19 mouse cellular contexts compared by ENCODE assay signal in the genomic region with DNA sequence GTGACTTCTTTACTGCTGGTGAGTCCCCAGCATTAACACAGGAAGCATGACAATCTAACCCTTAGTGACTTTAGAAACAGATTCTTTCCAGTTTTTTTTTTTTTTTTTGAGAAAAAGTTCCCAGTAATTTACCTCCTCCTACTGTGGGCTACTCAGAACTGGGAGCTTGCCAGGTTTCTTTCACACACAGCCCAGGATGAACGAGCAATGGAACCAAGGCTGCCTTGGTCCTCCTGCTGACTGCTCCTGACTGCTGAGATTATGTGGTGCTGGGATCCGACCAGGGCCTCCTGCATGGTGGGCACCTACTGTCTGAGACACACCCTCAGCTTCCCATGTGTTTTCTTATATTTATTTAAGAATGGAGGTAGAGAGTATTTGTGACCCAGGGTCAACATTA. TPM values are rescaled to one million over a fixed set of nuclear protein-coding genes. Genes with fewer than 3 reads are reported as not detected.
DNase-seq lines count a peak whose midpoint lies in the region; ATAC-seq and TF ChIP-seq lines count a peak whose summit lies in the region.
"Had no signal": no experiment of that assay in that cellular context is flagged by ENCODE, and none has a peak within 500 bp of the region (broad histone marks: within the 10 kb centered on the region; RNA-seq: fewer than 3 reads in every experiment).

No protein-coding gene starts in this region.

- H3K9me3 ChIP-seq in intestine, embryonic 14.5 days (ENCODE audit: control insufficient read depth, low read length): no peaks in the 10 kb centered on the region
- H3K9me3 ChIP-seq in intestine, postnatal 0 days (ENCODE audit: control insufficient read depth): no peaks in the 10 kb centered on the region
- H3K9me3 ChIP-seq in neural tube, embryonic 15.5 days (replicated peaks): no peaks in the 10 kb centered on the region
- H3K9me3 ChIP-seq in stomach, embryonic 16.5 days (replicated peaks; ENCODE audit: control insufficient read depth, low read length): no peaks in the 10 kb centered on the region
- H3K9me3 ChIP-seq: embryonic facial prominence, embryonic 12.5 days; forebrain, embryonic 12.5 days; hindbrain, embryonic 10.5 days had no signal

- no peak overlapping the region for H3K4me2 ChIP-seq in intestine, embryonic 14.5 days (ENCODE audit: low read length)
- H3K4me2 ChIP-seq in intestine, postnatal 0 days (replicated peaks; ENCODE audit: low read depth): no peak overlapping the region
- H3K4me2 ChIP-seq in neural tube, embryonic 15.5 days: no peak overlapping the region
- H3K4me2 ChIP-seq in stomach, embryonic 16.5 days (ENCODE audit: low read depth, low read length): no peak overlapping the region
- H3K4me2 ChIP-seq: embryonic facial prominence, embryonic 12.5 days; forebrain, embryonic 12.5 days; liver, embryonic 11.5 days had no signal

- TF ChIP-seq CTCF in intestine, postnatal 0 days (IDR thresholded peaks at IDR 0.05; ENCODE audit: low read depth): no peak

- ATAC-seq in intestine, embryonic 14.5 days (replicated peaks; ENCODE audit: low FRiP score, low TSS enrichment, low read depth): no peak
- no peak for ATAC-seq in intestine, postnatal 0 days
- no peak for ATAC-seq in neural tube, embryonic 15.5 days (ENCODE audit: low FRiP score)
- no peak; the same call in 1 of the 2 replicates for ATAC-seq in stomach, embryonic 16.5 days (ENCODE audit: insufficient read depth, low FRiP score)

- H3K36me3 ChIP-seq in intestine, embryonic 14.5 days (ENCODE audit: control insufficient read depth, insufficient read depth, low read length): peaks cover 14% of the 10 kb centered on the region
- H3K36me3 ChIP-seq in intestine, postnatal 0 days (ENCODE audit: control insufficient read depth, insufficient read depth): peaks cover 6% of the 10 kb centered on the region; the same call in 1 of the 2 replicates
- H3K36me3 ChIP-seq in neural tube, embryonic 15.5 days: peaks cover 7% of the 10 kb centered on the region
- H3K36me3 ChIP-seq in stomach, embryonic 16.5 days (ENCODE audit: control insufficient read depth, insufficient read depth, low read length): no peaks in the 10 kb centered on the region; the same call in none of the 2 replicates

- peak overlapping the region; percentile 43 for H3K27ac ChIP-seq in intestine, embryonic 14.5 days (ENCODE audit: low read depth)
- no peak overlapping the region for H3K27ac ChIP-seq in intestine, postnatal 0 days (ENCODE audit: low read depth, low read length)
- 0 out of 2 replicates have a peak overlapping the region, but pooled peaks have one; percentile 6 for H3K27ac ChIP-seq in neural tube, embryonic 15.5 days (replicated peaks)
- peak overlapping the region; percentile 24; the same call in 1 of the 2 replicates for H3K27ac ChIP-seq in stomach, embryonic 16.5 days (ENCODE audit: low read length)
- H3K27ac ChIP-seq: embryonic facial prominence, embryonic 12.5 days; forebrain, embryonic 12.5 days; hindbrain, embryonic 10.5 days; kidney, postnatal 0 days had no signal

- H3K9ac ChIP-seq in intestine, embryonic 14.5 days (ENCODE audit: low read length): no peak overlapping the region
- H3K9ac ChIP-seq in intestine, postnatal 0 days (ENCODE audit: low read depth, low read length): no peak overlapping the region
- H3K9ac ChIP-seq in neural tube, embryonic 15.5 days (replicated peaks): no peak overlapping the region
- H3K9ac ChIP-seq in stomach, embryonic 16.5 days (ENCODE audit: low read length): no peak overlapping the region
- H3K9ac ChIP-seq: embryonic facial prominence, embryonic 12.5 days; forebrain, embryonic 12.5 days had no signal

- peaks cover 20% of the 10 kb centered on the region for H3K4me1 ChIP-seq in intestine, embryonic 14.5 days (replicated peaks; ENCODE audit: control insufficient read depth, insufficient read depth, low read length)
- H3K4me1 ChIP-seq in intestine, postnatal 0 days (replicated peaks; ENCODE audit: control insufficient read depth, insufficient read depth, low read length): no peaks in the 10 kb centered on the region
- peaks cover 3% of the 10 kb centered on the region; the same call in 1 of the 2 replicates for H3K4me1 ChIP-seq in neural tube, embryonic 15.5 days
- peaks cover 16% of the 10 kb centered on the region; the same call in 1 of the 2 replicates for H3K4me1 ChIP-seq in stomach, embryonic 16.5 days (ENCODE audit: control insufficient read depth, insufficient read depth, low read length)
- H3K4me1 ChIP-seq: hindbrain, embryonic 10.5 days had no signal

- DNase-seq in cerebellum, postnatal 10 days: peak; percentile 42 to 50
- no peak for DNase-seq in cerebellum, postnatal 4 days (ENCODE audit: low spot score in 2 of 2)
- no peak for DNase-seq in intestine, embryonic 14.5 days (ENCODE audit: low spot score)
- no peak for DNase-seq in neural tube, embryonic 10.5 days (ENCODE audit: extremely low spot score, low spot score)
- DNase-seq in adrenal gland, adult 18-20 months (ENCODE audit: low spot score in 2 of 2): no peak
- DNase-seq: adrenal gland, postnatal 10 days; cerebellum, adult 8-10 months; thymus, postnatal 14 days had no signal

- H3K27me3 ChIP-seq in intestine, embryonic 14.5 days (replicated peaks; ENCODE audit: control insufficient read depth, insufficient read depth, low read length): no peaks in the 10 kb centered on the region
- no peaks in the 10 kb centered on the region for H3K27me3 ChIP-seq in intestine, postnatal 0 days (replicated peaks; ENCODE audit: control insufficient read depth, insufficient read depth, low read length)
- H3K27me3 ChIP-seq in neural tube, embryonic 15.5 days (replicated peaks): no peaks in the 10 kb centered on the region
- no peaks in the 10 kb centered on the region for H3K27me3 ChIP-seq in stomach, embryonic 16.5 days (ENCODE audit: control insufficient read depth, insufficient read depth, low read length)
- H3K27me3 ChIP-seq: embryonic facial prominence, embryonic 12.5 days; forebrain, embryonic 12.5 days had no signal

- 35% methylated on average over 2 of the region's 2 CpGs for WGBS in intestine, embryonic 14.5 days
- WGBS in intestine, postnatal 0 days: 39% methylated on average over 2 of the region's 2 CpGs
- WGBS in neural tube, embryonic 15.5 days: 48% methylated on average over 2 of the region's 2 CpGs
- WGBS in stomach, embryonic 16.5 days: 24% methylated on average over 2 of the region's 2 CpGs

- no peak overlapping the region for H3K4me3 ChIP-seq in intestine, embryonic 14.5 days (ENCODE audit: low read depth, low read length)
- no peak overlapping the region for H3K4me3 ChIP-seq in intestine, postnatal 0 days (ENCODE audit: low read depth, low read length)
- H3K4me3 ChIP-seq in neural tube, embryonic 15.5 days (replicated peaks): no peak overlapping the region
- H3K4me3 ChIP-seq in stomach, embryonic 16.5 days (replicated peaks; ENCODE audit: low read length): no peak overlapping the region
- H3K4me3 ChIP-seq: embryonic facial prominence, embryonic 12.5 days; forebrain, embryonic 12.5 days; hindbrain, embryonic 10.5 days had no signal

RNA-seq across cellular contexts. Expression of a gene that starts 3.7 kb away (rescaled TPM):
- polyA plus RNA-seq in intestine, embryonic 14.5 days (2014; fragmentation: Nextera tagmentation; extraction: Ambion mirVana): not detected in 2 replicates
- polyA plus RNA-seq in intestine, postnatal 0 days (2015; fragmentation: Nextera tagmentation; extraction: Ambion mirVana): not detected in 2 replicates
- not detected in 2 replicates for polyA plus RNA-seq in neural tube, embryonic 15.5 days (2015; fragmentation: Nextera tagmentation; extraction: Ambion mirVana)
- not detected in 2 replicates for polyA plus RNA-seq in stomach, embryonic 16.5 days (2015; fragmentation: Nextera tagmentation; extraction: Ambion mirVana)
- not detected for total RNA-seq in adrenal gland, adult 18-20 months (2021)
- total RNA-seq: adrenal gland, postnatal 10 days; granulocyte monocyte progenitor cell, adult 5-6 weeks; left cerebral cortex, postnatal 10 days; megakaryocyte-erythroid progenitor cell, adult 5-6 weeks had no signal
- polyA plus RNA-seq: embryonic facial prominence, embryonic 12.5 days; forebrain, embryonic 12.5 days; hindbrain, embryonic 10.5 days; kidney, postnatal 0 days; liver, embryonic 11.5 days had no signal

RNA-seq across cellular contexts. Expression of a gene that starts 21.1 kb away (rescaled TPM):
- 17.6 and 18.0 TPM in 2 replicates for polyA plus RNA-seq in intestine, embryonic 14.5 days (2014; fragmentation: Nextera tagmentation; extraction: Ambion mirVana)
- polyA plus RNA-seq in intestine, postnatal 0 days (2015; fragmentation: Nextera tagmentation; extraction: Ambion mirVana): 8.0 and 10.3 TPM in 2 replicates
- polyA plus RNA-seq in neural tube, embryonic 15.5 days (2015; fragmentation: Nextera tagmentation; extraction: Ambion mirVana): 7.3 and 8.7 TPM in 2 replicates
- 25.1 and 25.7 TPM in 2 replicates for polyA plus RNA-seq in stomach, embryonic 16.5 days (2015; fragmentation: Nextera tagmentation; extraction: Ambion mirVana)
- total RNA-seq in adrenal gland, adult 18-20 months (2021): 10 to 100 TPM; 19.2 to 20.0 TPM

RNA-seq across cellular contexts. Expression of a gene that starts 28.7 kb away (rescaled TPM):
- polyA plus RNA-seq in intestine, embryonic 14.5 days (2014; fragmentation: Nextera tagmentation; extraction: Ambion mirVana): 11.4 and 12.6 TPM in 2 replicates
- polyA plus RNA-seq in intestine, postnatal 0 days (2015; fragmentation: Nextera tagmentation; extraction: Ambion mirVana): 4.2 and 4.9 TPM in 2 replicates
- polyA plus RNA-seq in neural tube, embryonic 15.5 days (2015; fragmentation: Nextera tagmentation; extraction: Ambion mirVana): 4.3 and 5.2 TPM in 2 replicates
- 11.6 and 12.6 TPM in 2 replicates for polyA plus RNA-seq in stomach, embryonic 16.5 days (2015; fragmentation: Nextera tagmentation; extraction: Ambion mirVana)
- total RNA-seq in adrenal gland, adult 18-20 months (2021): 10 to 100 TPM; 16.3 to 17.4 TPM

Comparison
In these comparisons a context has a peak if more than half of its experiments do, and no peak if none do; other contexts are left out.
1. DNase-seq: peak in cerebellum, postnatal 10 days (2 of 2); none in cerebellum, postnatal 4 days (0 of 2), intestine, embryonic 14.5 days (single experiment), neural tube, embryonic 10.5 days (single experiment) and adrenal gland, adult 18-20 months (0 of 2).